In genomic region chr2:116605869-116606268, GRCm38 (mm10) we compare ENCODE assay signal across 21 mouse cellular contexts.
A peak's percentile ranks its signal among the peaks of the same experiment; 100 is the strongest.
DNase-seq lines count a peak whose midpoint lies in the region; ATAC-seq and TF ChIP-seq lines count a peak whose summit lies in the region.
"Had no signal": no experiment of that assay in that cellular context is flagged by ENCODE, and none has a peak within 500 bp of the region (broad histone marks: within the 10 kb centered on the region; RNA-seq: fewer than 3 reads in every experiment).

No protein-coding gene starts in this region.

- H3K4me2 ChIP-seq in midbrain, embryonic 14.5 days (ENCODE audit: low read length): no peak overlapping the region
- no peak overlapping the region for H3K4me2 ChIP-seq in midbrain, embryonic 13.5 days (replicated peaks)
- H3K4me2 ChIP-seq in forebrain, embryonic 13.5 days: no peak overlapping the region
- H3K4me2 ChIP-seq in forebrain, embryonic 16.5 days (ENCODE audit: low read length): no peak overlapping the region
- H3K4me2 ChIP-seq: heart, embryonic 12.5 days; heart, embryonic 15.5 days; hindbrain, embryonic 14.5 days had no signal

- H3K9ac ChIP-seq in midbrain, embryonic 14.5 days (replicated peaks; ENCODE audit: low read length): no peak overlapping the region
- no peak overlapping the region for H3K9ac ChIP-seq in midbrain, embryonic 13.5 days (replicated peaks)
- no peak overlapping the region for H3K9ac ChIP-seq in forebrain, embryonic 13.5 days
- no peak overlapping the region for H3K9ac ChIP-seq in forebrain, embryonic 16.5 days (replicated peaks; ENCODE audit: low read depth, low read length)
- H3K9ac ChIP-seq: heart, embryonic 12.5 days; heart, embryonic 15.5 days; hindbrain, embryonic 14.5 days had no signal

- H3K27me3 ChIP-seq in midbrain, embryonic 14.5 days (ENCODE audit: control insufficient read depth, insufficient read depth, low read length): no peaks in the 10 kb centered on the region
- H3K27me3 ChIP-seq in midbrain, embryonic 13.5 days: no peaks in the 10 kb centered on the region
- no peaks in the 10 kb centered on the region for H3K27me3 ChIP-seq in forebrain, embryonic 13.5 days
- H3K27me3 ChIP-seq in forebrain, embryonic 16.5 days (replicated peaks; ENCODE audit: control insufficient read depth, insufficient read depth, low read length): no peaks in the 10 kb centered on the region
- H3K27me3 ChIP-seq: heart, embryonic 12.5 days; heart, embryonic 15.5 days had no signal

- ATAC-seq in midbrain, embryonic 14.5 days (ENCODE audit: low FRiP score, low TSS enrichment): no peak
- no peak for ATAC-seq in midbrain, embryonic 13.5 days
- peak; percentile 67; the same call in 1 of the 2 replicates for ATAC-seq in forebrain, embryonic 13.5 days
- 0 out of 2 replicates have a peak, but pooled peaks have one; percentile 57 for ATAC-seq in forebrain, embryonic 16.5 days
- ATAC-seq: activated CD4-positive, CD25-positive, alpha-beta regulatory T cell, adult 4 months; intestine, postnatal 0 days had no signal

- H3K4me1 ChIP-seq in midbrain, embryonic 14.5 days (ENCODE audit: control insufficient read depth, insufficient read depth, low read length): no peaks in the 10 kb centered on the region
- no peaks in the 10 kb centered on the region for H3K4me1 ChIP-seq in midbrain, embryonic 13.5 days (replicated peaks)
- peaks cover 8% of the 10 kb centered on the region; the same call in 1 of the 2 replicates for H3K4me1 ChIP-seq in forebrain, embryonic 13.5 days
- no peaks in the 10 kb centered on the region; the same call in 1 of the 2 replicates for H3K4me1 ChIP-seq in forebrain, embryonic 16.5 days (replicated peaks; ENCODE audit: control insufficient read depth, insufficient read depth, low read length)
- H3K4me1 ChIP-seq: heart, embryonic 12.5 days; heart, embryonic 15.5 days; hindbrain, embryonic 10.5 days had no signal

- intact Hi-C loops in left cerebral cortex, postnatal 14 days (cut with DNase I): no loop called here

- H3K36me3 ChIP-seq in midbrain, embryonic 14.5 days (ENCODE audit: control insufficient read depth, insufficient read depth, low read length): no peaks in the 10 kb centered on the region
- H3K36me3 ChIP-seq in midbrain, embryonic 13.5 days: no peaks in the 10 kb centered on the region
- no peaks in the 10 kb centered on the region for H3K36me3 ChIP-seq in forebrain, embryonic 13.5 days (ENCODE audit: poor library complexity, severe bottlenecking)
- no peaks in the 10 kb centered on the region for H3K36me3 ChIP-seq in forebrain, embryonic 16.5 days (ENCODE audit: control insufficient read depth, insufficient read depth)
- H3K36me3 ChIP-seq: heart, embryonic 12.5 days; heart, embryonic 15.5 days; hindbrain, embryonic 10.5 days had no signal

- no peaks in the 10 kb centered on the region for H3K9me3 ChIP-seq in midbrain, embryonic 14.5 days (ENCODE audit: control insufficient read depth, low read length)
- H3K9me3 ChIP-seq in midbrain, embryonic 13.5 days: no peaks in the 10 kb centered on the region
- no peaks in the 10 kb centered on the region for H3K9me3 ChIP-seq in forebrain, embryonic 13.5 days (replicated peaks)
- no peaks in the 10 kb centered on the region for H3K9me3 ChIP-seq in forebrain, embryonic 16.5 days (ENCODE audit: control insufficient read depth, low read length)
- H3K9me3 ChIP-seq: heart, embryonic 12.5 days; heart, embryonic 15.5 days; hindbrain, embryonic 10.5 days had no signal

- no peak overlapping the region for H3K27ac ChIP-seq in midbrain, embryonic 14.5 days (replicated peaks; ENCODE audit: low read depth, low read length)
- H3K27ac ChIP-seq in midbrain, embryonic 13.5 days: no peak overlapping the region
- H3K27ac ChIP-seq in forebrain, embryonic 13.5 days: no peak overlapping the region
- no peak overlapping the region for H3K27ac ChIP-seq in forebrain, embryonic 16.5 days (ENCODE audit: low read length)
- H3K27ac ChIP-seq: heart, embryonic 15.5 days; hindbrain, embryonic 10.5 days; hindbrain, embryonic 14.5 days had no signal

- TF ChIP-seq CTCF in brain, embryonic 14.5 days (IDR thresholded peaks at IDR 0.05; ENCODE audit: borderline replicate concordance, extremely low read depth, insufficient read depth, insufficient read length): no peak

- peak; percentile 28 for DNase-seq in midbrain, embryonic 14.5 days
- DNase-seq in brain, embryonic 14.5 days (ENCODE audit: low read depth): peak; percentile 78
- no peak for DNase-seq in left cerebral cortex, postnatal 14 days (ENCODE audit: low spot score in 2 of 2)
- DNase-seq: adrenal gland, adult 8-10 months; adrenal gland, postnatal 25 days; cerebellum, adult 18-20 months; cerebellum, adult 9-10 months; cerebellum, postnatal 14 days; gastrocnemius, postnatal 25 days; heart, adult 18-20 months; heart, postnatal 10 days; heart, postnatal 36 days had no signal

- no peak overlapping the region for H3K4me3 ChIP-seq in midbrain, embryonic 14.5 days (replicated peaks; ENCODE audit: low read depth, low read length)
- no peak overlapping the region for H3K4me3 ChIP-seq in midbrain, embryonic 13.5 days (replicated peaks)
- no peak overlapping the region for H3K4me3 ChIP-seq in forebrain, embryonic 13.5 days
- H3K4me3 ChIP-seq in forebrain, embryonic 16.5 days (replicated peaks; ENCODE audit: low read length): no peak overlapping the region
- H3K4me3 ChIP-seq: heart, embryonic 12.5 days; heart, embryonic 15.5 days; hindbrain, embryonic 10.5 days had no signal

- 56% methylated on average over 5 of the region's 5 CpGs for WGBS in midbrain, embryonic 14.5 days
- WGBS in midbrain, embryonic 13.5 days: 63% methylated on average over 5 of the region's 5 CpGs
- WGBS in forebrain, embryonic 13.5 days: 30% methylated on average over 5 of the region's 5 CpGs
- 18% methylated on average over 5 of the region's 5 CpGs for WGBS in forebrain, embryonic 16.5 days

- no peak for TF ChIP-seq POLR2A in brain, embryonic 14.5 days (IDR thresholded peaks at IDR 0.05; ENCODE audit: borderline replicate concordance, extremely low read depth, insufficient read depth, insufficient read length, poor library complexity, severe bottlenecking)

Comparison
In these comparisons a context has a peak if more than half of its experiments do, and no peak if none do; other contexts are left out.
1. ATAC-seq: peak in forebrain, embryonic 13.5 days (single experiment) and forebrain, embryonic 16.5 days (single experiment); none in midbrain, embryonic 14.5 days (single experiment) and midbrain, embryonic 13.5 days (single experiment).
2. DNase-seq: peak in midbrain, embryonic 14.5 days (single experiment) and brain, embryonic 14.5 days (single experiment); none in left cerebral cortex, postnatal 14 days (0 of 2).